Mouse (Mus musculus) hindbrain, embryonic 11.5 days (tissue): ENCODE data around the gene Grik3. TPM values are rescaled to one million over a fixed set of nuclear protein-coding genes. Genes with fewer than 3 reads are reported as not detected.

Experiments
- ATAC-seq: fragments of 200-750 bp; cut with Nextera tagmentation; 2 replicates; pipeline ENCODE4 v1.8.0; 2017; ENCODE audit warnings: mild to moderate bottlenecking, moderate TSS enrichment, moderate library complexity; ENCODE audit not compliant: low FRiP score
- DNase-seq: peaks from one replicate; pipeline ENCODE4 v3.0.0-alpha.2; 2015; ENCODE audit warnings: low spot score
- H3K27ac ChIP-seq: fragments of 300-500 bp; sonication (generic); 2 replicates; pipeline ENCODE4 v1.5.1; 2014; ENCODE audit warnings: mild to moderate bottlenecking, low read depth, low read length
- H3K27me3 ChIP-seq: fragments of 300-500 bp; sonication (generic); 2 replicates; pipeline ENCODE4 v1.6.1; 2014; ENCODE audit warnings: mild to moderate bottlenecking, low read length, moderate library complexity, mixed read lengths; ENCODE audit not compliant: control insufficient read depth, insufficient read depth
- H3K36me3 ChIP-seq: fragments of 300-500 bp; sonication (generic); 2 replicates; pipeline ENCODE4 v1.6.1; 2014; ENCODE audit warnings: mild to moderate bottlenecking, low read length, moderate library complexity, mixed read lengths; ENCODE audit not compliant: control insufficient read depth, insufficient read depth
- H3K4me1 ChIP-seq: fragments of 300-500 bp; sonication (generic); replicated peaks from 2 replicates; pipeline ENCODE4 v1.6.1; 2014; ENCODE audit warnings: low read length, mixed read lengths; ENCODE audit not compliant: control insufficient read depth, insufficient read depth
- H3K4me2 ChIP-seq: fragments of 300-500 bp; sonication (generic); replicated peaks from 2 replicates; pipeline ENCODE4 v1.6.1; 2014; ENCODE audit warnings: mild to moderate bottlenecking, low read depth, low read length
- H3K4me3 ChIP-seq: fragments of 300-500 bp; sonication (generic); 2 replicates; pipeline ENCODE4 v1.5.1; 2014; ENCODE audit warnings: low read depth, low read length
- H3K9ac ChIP-seq: fragments of 300-500 bp; sonication (generic); 2 replicates; pipeline ENCODE4 v1.6.1; 2014; ENCODE audit warnings: low read depth, low read length
- H3K9me3 ChIP-seq: fragments of 300-500 bp; sonication (generic); 2 replicates; pipeline ENCODE4 v1.6.1; 2016; ENCODE audit warnings: low read length; ENCODE audit not compliant: control insufficient read depth
- WGBS: fragments of 180-500 bp; shearing (Covaris S2); extraction: QIAGEN DNeasy Blood & Tissue Kit; methylation state at CpG from one replicate; pipeline ENCODE4 v1.1.7; 2014; 5-methylcytosine and 5-hydroxymethylcytosine counted together
- polyA plus RNA-seq: library from polyadenylated mRNA; unstranded; fragments of >200 nt; fragmentation: Nextera tagmentation; extraction: Ambion mirVana; gene quantifications from 2 replicates; pipeline ENCODE4 v1.2.1, GENCODE M21; 2014

The Grik3 gene
- polyA plus RNA-seq, 1 experiment from 2014 or later, result 2.9 TPM

DNA sequence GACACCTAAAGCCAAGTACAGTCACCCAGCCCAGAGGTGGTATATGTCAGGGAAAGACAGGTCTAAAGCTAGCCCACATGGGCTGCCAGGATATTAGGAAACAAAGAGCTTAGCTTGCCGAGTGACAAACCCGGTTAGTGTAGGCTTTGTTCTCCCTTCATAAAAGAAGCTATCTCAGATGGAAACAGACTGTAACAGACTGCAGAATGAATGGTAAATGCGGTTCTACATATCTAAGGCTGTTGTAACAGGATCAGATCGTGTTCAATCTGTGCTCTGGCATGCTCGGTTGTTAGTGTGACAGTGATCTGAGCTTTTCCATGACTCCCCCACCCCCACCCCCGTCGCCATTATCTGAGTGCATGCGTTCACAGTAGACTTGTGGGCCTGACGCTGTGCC lies 92.8 kb downstream of the Grik3 start:
- 81% methylated on average over 9 of the region's 9 CpGs for WGBS
- Histone ChIP-seq H3K27ac (no peak overlapping the region), H3K27me3 (0 out of 2 replicates have a peak, but pooled peaks cover 2% of the 10 kb centered on the region), H3K9me3 (no peaks in the 10 kb centered on the region), H3K9ac (no peak overlapping the region), H3K4me1 (no peaks in the 10 kb centered on the region), H3K4me3 (no peak overlapping the region), H3K36me3 (no peaks in the 10 kb centered on the region), H3K4me2 (no peak overlapping the region)
- no peak for DNase-seq
- ATAC-seq, result no peak

DNA sequence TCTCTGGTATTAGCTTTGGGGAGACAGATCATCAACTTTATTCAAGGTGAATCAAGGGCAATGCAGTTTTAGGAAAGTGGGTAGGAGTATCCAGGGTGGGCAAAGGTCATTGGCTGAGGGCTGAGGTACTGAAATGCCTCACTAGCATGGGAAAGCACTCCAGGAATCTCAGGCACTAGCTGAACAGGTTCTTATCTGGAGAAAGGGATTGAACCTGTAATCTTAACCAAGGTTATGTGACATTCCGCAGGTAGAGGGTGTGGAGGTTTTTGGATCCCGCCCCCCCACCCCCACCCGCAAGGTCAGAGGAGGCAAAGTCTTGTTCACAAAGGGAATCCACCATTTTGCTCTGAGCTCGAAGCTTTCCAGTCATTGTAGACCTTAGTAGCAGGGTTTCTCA lies 93.4 kb downstream of the Grik3 start:
- no peak overlapping the region for H3K4me2 ChIP-seq
- WGBS, result 89% methylated on average over 4 of the region's 4 CpGs
- DNase-seq (no peak), ATAC-seq (no peak)
- H3K27ac ChIP-seq, result no peak overlapping the region
- H3K4me1 ChIP-seq, result no peaks in the 10 kb centered on the region
- no peaks in the 10 kb centered on the region for H3K36me3 ChIP-seq
- H3K9me3 ChIP-seq, result no peaks in the 10 kb centered on the region
- H3K4me3 ChIP-seq, result no peak overlapping the region
- no peak overlapping the region for H3K9ac ChIP-seq
- 0 out of 2 replicates have a peak, but pooled peaks cover 2% of the 10 kb centered on the region for H3K27me3 ChIP-seq

DNA sequence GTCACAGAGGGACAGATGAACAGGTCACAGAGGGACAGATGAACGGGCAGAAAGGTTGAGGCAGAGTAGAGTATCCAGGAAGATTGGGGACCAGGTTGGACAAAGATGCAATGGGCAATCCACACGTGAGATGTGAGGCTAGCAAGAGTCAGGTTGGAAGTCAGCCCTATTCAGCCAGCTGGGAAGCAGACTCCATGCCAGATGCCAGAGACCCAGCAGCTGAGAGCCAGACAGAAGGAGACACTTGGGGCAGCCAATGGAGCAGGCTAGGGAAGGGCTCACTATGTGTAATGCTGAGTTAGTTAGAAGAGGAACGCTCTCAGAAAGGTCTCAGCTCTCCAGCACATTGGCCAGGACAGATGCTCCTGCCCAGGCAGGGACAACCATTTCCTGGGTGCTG lies 94.2 kb downstream of the Grik3 start:
- H3K9ac ChIP-seq, result no peak overlapping the region
- no peak for DNase-seq
- H3K4me1 ChIP-seq, result no peaks in the 10 kb centered on the region
- H3K27ac ChIP-seq, result no peak overlapping the region
- no peak overlapping the region for H3K4me3 ChIP-seq
- no peak overlapping the region for H3K4me2 ChIP-seq
- WGBS, result 78% methylated on average over 3 of the region's 3 CpGs
- H3K36me3 ChIP-seq, result no peaks in the 10 kb centered on the region
- H3K9me3 ChIP-seq, result no peaks in the 10 kb centered on the region
- H3K27me3 ChIP-seq, result 0 out of 2 replicates have a peak, but pooled peaks cover 2% of the 10 kb centered on the region
- ATAC-seq, result no peak

DNA sequence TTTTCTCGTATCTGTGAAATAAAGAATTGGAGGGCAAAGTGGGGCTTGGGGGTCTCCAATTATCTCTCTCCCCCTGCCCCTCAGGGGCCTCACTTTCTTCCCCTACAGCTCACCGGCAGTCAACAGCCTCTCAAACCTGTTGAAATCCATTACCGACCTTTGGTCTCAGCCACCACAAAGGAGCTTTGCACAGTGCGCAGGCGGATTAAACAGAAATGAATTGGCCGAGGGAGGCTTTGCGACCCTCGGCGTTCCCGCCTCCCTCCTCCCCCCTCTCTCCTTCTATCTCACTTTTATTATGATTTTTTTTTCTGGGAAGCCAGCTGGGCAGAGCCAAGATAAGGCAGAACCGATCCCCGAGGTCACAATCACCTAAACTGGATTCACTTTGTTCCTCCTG lies 97.1 kb downstream of the Grik3 start:
- Histone ChIP-seq H3K4me2 (no peak overlapping the region), H3K27me3 (0 out of 2 replicates have a peak, but pooled peaks cover 2% of the 10 kb centered on the region)
- ATAC-seq, result no peak

DNA sequence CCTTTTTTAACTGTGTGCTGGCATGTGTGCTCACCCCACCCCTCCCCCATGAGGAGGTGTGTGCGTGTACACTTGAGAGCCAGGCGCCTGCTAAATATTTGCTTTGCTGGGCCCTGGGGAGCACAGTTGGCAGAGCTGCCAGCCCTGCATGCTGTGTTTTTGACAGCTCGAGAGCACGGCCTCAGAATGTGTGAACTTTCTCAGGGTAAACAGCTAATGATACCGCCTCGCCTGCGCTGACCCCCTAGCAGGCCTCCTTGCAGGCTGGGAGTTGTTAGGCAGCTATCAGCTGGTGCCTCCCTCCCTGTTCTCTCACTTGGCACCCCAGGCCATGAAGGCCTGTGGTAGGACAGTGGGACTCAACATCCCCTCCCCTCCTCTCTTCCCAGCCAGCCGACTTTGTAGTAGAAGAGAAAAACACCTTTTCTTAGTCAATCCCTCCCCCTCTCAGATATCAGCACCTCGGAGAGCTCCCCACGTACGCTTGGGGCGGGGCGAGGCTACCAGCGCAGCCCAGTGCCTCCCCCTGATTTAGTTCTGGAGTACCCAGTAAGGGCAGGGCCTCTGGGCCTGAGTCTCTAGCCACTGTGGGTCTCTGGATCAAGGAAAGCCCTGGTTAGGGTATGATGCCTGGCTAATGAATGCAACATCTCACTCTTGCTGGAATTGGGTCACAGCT lies 99.9 kb downstream of the Grik3 start:
- no peak overlapping the region for H3K4me2 ChIP-seq
- H3K36me3 ChIP-seq, result no peaks in the 10 kb centered on the region
- no peak overlapping the region for H3K27ac ChIP-seq
- no peaks in the 10 kb centered on the region for H3K9me3 ChIP-seq
- 14% methylated on average over 14 of the region's 14 CpGs for WGBS
- DNase-seq (peak; percentile 75), ATAC-seq (0 out of 2 replicates have a peak, but pooled peaks have one; percentile 17)
- no peak overlapping the region for H3K4me3 ChIP-seq
- H3K27me3 ChIP-seq, result 0 out of 2 replicates have a peak, but pooled peaks cover 2% of the 10 kb centered on the region
- no peak overlapping the region for H3K9ac ChIP-seq
- H3K4me1 ChIP-seq, result 0 out of 2 replicates have a peak, but pooled peaks cover 2% of the 10 kb centered on the region

More for the DNA sequence above, 97.1 kb downstream of the Grik3 start:
- no peak for DNase-seq
- Histone ChIP-seq H3K9ac (no peak overlapping the region), H3K4me3 (no peak overlapping the region), H3K36me3 (no peaks in the 10 kb centered on the region), H3K9me3 (no peaks in the 10 kb centered on the region), H3K4me1 (0 out of 2 replicates have a peak, but pooled peaks cover 2% of the 10 kb centered on the region), H3K27ac (no peak overlapping the region)
- 25% methylated on average over 12 of the region's 12 CpGs for WGBS

DNA sequence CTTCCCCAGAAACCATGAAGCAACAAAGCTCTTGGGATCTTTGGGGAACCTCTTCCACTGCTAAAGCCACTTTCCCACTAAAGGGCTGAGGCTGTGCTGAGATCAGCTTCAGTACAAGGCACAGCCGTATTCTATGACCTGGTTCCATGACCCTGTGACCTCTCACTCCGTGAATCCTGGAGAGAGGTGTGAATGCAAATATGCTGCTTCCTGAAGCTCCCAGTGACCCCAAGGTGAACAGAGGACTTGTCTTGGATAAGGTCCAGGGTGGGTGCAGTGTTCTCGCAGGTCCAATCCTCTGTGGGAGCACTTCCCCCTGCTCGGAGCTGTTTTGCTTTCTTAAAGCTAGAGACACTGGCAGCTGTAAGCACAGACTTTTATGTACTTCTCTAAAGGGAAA lies 102.2 kb downstream of the Grik3 start:
- Histone ChIP-seq H3K4me3 (no peak overlapping the region), H3K36me3 (no peaks in the 10 kb centered on the region), H3K27ac (no peak overlapping the region), H3K27me3 (no peaks in the 10 kb centered on the region), H3K9ac (no peak overlapping the region), H3K4me2 (no peak overlapping the region), H3K9me3 (no peaks in the 10 kb centered on the region), H3K4me1 (0 out of 2 replicates have a peak, but pooled peaks cover 2% of the 10 kb centered on the region)
- ATAC-seq (no peak), DNase-seq (no peak)
- 40% methylated on average over 4 of the region's 4 CpGs for WGBS

DNA sequence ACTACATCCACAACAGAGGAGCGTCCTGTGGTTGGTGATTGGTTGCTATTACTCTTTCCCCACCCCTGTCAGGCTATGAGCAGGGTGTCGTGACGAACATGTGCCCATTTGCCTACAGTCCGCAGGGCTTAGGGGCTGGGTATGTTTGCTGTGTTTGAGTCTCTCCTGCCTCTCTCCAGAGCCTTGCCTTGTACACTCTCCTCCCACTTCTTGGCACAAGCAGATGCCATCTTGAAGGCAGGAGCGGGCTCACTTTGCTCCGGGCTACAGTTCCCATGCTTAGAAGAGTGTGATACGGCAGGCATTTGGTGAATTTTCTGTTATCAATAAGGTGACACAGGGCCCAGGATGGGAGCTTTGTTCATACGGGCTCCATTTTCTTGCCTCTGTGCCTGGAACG lies 104.5 kb downstream of the Grik3 start:
- ATAC-seq, result no peak
- WGBS, result 86% methylated on average over 9 of the region's 9 CpGs
- Histone ChIP-seq H3K9ac (no peak overlapping the region), H3K27ac (no peak overlapping the region), H3K4me3 (no peak overlapping the region), H3K4me2 (no peak overlapping the region), H3K27me3 (no peaks in the 10 kb centered on the region), H3K36me3 (no peaks in the 10 kb centered on the region), H3K9me3 (no peaks in the 10 kb centered on the region), H3K4me1 (0 out of 2 replicates have a peak, but pooled peaks cover 2% of the 10 kb centered on the region)
- DNase-seq, result no peak

DNA sequence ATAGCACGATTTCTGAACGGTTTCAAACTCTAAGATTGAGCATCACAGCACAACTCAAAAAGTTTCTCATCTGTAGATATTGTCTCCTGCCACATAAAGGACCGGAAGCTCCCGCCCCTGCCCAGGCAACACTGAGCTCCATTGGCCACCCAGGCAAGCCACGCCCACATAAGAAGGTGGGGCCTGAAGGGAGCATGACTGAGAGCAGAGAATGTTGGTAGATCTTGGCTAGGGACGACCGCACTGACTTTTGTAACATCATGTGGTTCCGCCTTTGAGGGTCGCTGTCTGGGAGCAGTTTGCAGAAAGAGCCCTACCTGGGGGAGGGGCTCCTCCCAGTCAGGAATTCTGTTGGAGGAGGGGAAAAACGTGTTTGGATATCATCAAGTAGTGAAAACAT lies 108.2 kb downstream of the Grik3 start:
- ATAC-seq (no peak), DNase-seq (no peak)
- Histone ChIP-seq H3K27ac (no peak overlapping the region), H3K27me3 (no peaks in the 10 kb centered on the region), H3K9me3 (no peaks in the 10 kb centered on the region), H3K4me3 (no peak overlapping the region), H3K9ac (no peak overlapping the region), H3K4me1 (no peaks in the 10 kb centered on the region), H3K4me2 (no peak overlapping the region), H3K36me3 (no peaks in the 10 kb centered on the region)
- 42% methylated on average over 10 of the region's 10 CpGs for WGBS

DNA sequence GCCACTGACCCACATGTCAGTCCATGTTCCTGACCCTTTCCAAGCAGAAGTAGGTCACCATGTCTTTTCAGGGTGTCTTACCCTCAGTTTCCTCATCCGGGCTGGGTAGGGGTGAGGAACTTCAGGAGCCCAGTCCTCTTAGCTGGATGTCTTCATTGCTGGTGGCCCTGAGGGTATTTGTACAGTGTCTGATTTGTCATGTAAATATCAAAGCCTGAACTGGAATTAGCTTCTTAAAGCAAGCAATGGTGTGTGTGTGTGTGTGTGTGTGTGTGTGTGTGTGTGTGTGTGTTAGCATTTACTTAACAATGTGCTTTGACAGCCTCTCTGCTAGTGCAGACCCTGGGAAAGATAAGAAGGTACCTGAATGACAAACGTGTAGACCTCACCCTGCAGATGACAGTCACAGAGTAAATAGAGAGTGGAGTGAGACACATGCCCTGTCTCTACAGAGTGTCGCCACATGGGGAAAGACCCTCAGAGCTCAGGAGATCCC lies 109.1 kb downstream of the Grik3 start:
- no peaks in the 10 kb centered on the region for H3K4me1 ChIP-seq
- H3K9me3 ChIP-seq, result no peaks in the 10 kb centered on the region
- H3K9ac ChIP-seq, result no peak overlapping the region
- 64% methylated on average over 3 of the region's 3 CpGs for WGBS
- H3K27ac ChIP-seq, result no peak overlapping the region
- H3K4me2 ChIP-seq, result no peak overlapping the region
- H3K27me3 ChIP-seq, result no peaks in the 10 kb centered on the region
- no peak overlapping the region for H3K4me3 ChIP-seq
- ATAC-seq, result no peak
- DNase-seq, result no peak
- H3K36me3 ChIP-seq, result no peaks in the 10 kb centered on the region
